Mouse (Mus musculus) left cerebral cortex, adult 9 months (tissue): ENCODE results near the gene Tsr3.

Experiments used
- DNase-seq, 2 experiments: peaks; one replicate each; pipeline ENCODE4 v3.0.0; 2022; ENCODE audit warnings: low spot score in 2 of 2

Gene Tsr3

GRCm38 (mm10) chr17:25290411-25290810 lies 50.4 kb downstream of the Tsr3 start:
- DNase-seq: no peak
